Mouse (Mus musculus) thymus, postnatal 25 days (tissue): ENCODE results near the gene Diablo.

Experiments used
- DNase-seq: peaks from one replicate; pipeline ENCODE4 v3.0.0; 2022

Gene Diablo

GRCm38 (mm10) chr5:123499717-123500116 is 24.3 kb downstream of the Diablo start:
- peak; percentile 39 for DNase-seq

- no peak for DNase-seq
Measured at GRCm38 (mm10) chr5:123489935-123490334, 34.0 kb downstream of the Diablo start.

- no peak for DNase-seq
Measured at GRCm38 (mm10) chr5:123489112-123489785, 34.7 kb downstream of the Diablo start, which contains the start of the genes Lrrc43 and Il31. Gene Lrrc43 (plus strand): TSS chr5:123489305. Gene Il31 (minus strand): TSS chr5:123489489.

GRCm38 (mm10) chr5:123487659-123488395 is 36.1 kb downstream of the Diablo start:
- no peak for DNase-seq

GRCm38 (mm10) chr5:123473817-123474216 is 50.2 kb downstream of the Diablo start:
- no peak for DNase-seq

DNA sequence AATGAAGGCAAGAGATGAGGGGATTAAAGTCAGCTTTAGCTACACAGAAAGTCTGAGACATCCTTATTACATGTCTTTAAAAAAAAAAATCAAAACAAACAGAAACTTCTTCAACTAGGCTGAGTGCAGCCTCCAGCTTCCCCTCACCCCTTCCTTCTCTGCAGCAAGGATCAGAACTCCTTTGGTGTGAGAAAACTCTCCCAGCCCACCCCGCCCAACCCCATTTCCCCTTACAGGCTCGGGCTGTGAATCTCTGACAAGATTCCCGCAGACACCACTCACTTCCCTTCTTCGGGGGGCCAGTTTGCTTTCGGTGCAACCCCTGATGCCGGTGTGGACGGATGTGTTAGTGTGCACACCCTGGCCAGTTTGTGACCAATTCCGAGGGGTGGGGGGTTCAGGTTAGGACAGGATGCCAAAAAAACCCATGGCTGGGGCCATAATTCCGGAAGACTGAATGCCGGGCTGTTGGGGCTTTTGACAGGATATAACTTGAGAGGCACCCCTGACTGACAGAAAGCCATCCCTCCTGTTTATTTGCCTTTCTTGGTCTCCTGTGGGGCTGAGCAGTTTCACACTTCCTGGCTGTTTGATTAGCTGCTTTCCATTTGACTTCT is 53.1 kb downstream of the Diablo start:
- no peak for DNase-seq

DNA sequence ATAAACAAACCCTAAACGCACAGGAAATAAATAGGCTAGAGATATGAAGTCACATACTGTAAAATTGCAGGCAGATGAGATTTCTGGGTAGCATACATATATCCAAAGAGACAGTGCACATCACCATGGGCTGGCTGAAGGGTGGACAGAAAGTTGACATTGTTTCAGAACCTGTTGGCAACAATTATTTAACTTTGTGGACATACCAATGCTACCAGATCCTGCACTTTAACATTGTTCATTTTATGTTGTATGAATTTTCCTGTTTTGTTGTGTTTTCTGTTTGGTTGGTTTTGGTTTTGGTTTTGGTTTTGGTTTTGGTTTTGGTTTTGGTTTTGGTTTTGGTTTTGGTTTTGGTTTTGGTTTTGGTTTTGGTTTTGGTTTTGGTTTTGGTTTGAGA is 59.3 kb downstream of the Diablo start:
- DNase-seq, result no peak

DNA sequence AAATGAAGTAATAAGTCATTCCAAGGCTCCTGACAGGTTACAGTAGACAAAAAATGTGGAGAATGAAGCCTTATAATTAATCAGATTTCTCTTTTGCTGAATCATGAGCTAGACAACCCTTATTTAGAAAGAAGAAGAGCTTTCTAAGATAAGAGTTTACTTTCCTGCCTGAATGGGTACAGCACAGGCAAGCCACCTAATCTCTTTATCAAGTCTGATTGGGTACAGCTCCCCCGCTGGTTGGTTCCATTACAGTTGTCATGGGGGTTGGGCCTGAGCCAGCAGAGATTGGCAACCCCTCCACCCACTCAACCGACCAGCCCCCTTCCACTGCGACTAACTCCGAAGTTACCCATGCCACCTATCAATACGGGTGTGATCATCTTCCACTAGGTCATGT is 62.6 kb downstream of the Diablo start:
- no peak for DNase-seq
